Mouse (Mus musculus) stomach, postnatal 0 days (tissue): Measurements from ENCODE around the gene Upp2.

Experiments used
- CTCF ChIP-seq: IDR thresholded peaks from 2 replicates; pipeline ENCODE4 v1.5.1; 2016; ENCODE audit warnings: antibody characterized with exemption, low read depth, mild to moderate bottlenecking, moderate library complexity
- EP300 ChIP-seq: optimal IDR thresholded peaks from 2 replicates; pipeline ENCODE3; 2016; ENCODE audit warnings: antibody characterized with exemption

DNA sequence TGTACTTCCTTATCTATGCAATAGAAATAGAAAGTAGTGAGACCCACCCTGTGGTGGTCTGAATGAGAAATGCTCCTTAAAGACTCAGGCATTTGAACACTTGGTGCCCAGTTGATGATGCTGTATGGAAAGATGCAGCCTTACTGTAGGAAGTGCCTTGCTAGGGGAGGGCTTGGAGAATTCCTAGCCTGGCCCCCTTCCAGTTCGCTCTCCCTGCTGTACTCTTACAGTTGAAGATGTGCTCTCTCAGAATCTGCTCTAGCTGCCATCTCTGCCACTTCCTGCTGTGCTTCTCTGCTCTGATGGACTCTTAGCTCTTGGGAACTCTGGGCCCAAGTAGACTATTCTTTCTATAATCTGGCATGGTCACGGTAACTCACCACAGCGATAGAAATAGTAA lies 30.5 kb downstream of the Upp2 start:
- TF ChIP-seq EP300 (no peak), CTCF (no peak)
